Mouse (Mus musculus) ES-Bruce4 (cell line): ENCODE results near the gene Capsl. TPM values are rescaled to one million over a fixed set of nuclear protein-coding genes. Genes with fewer than 3 reads are reported as not detected.

Experiments
- H3K27ac ChIP-seq: 2 replicates; pipeline ENCODE4 v1.5.1; 2012; ENCODE audit warnings: low read length, inconsistent platforms; ENCODE audit not compliant: insufficient read depth
- H3K27me3 ChIP-seq: 2 replicates; pipeline ENCODE4 v1.6.1; 2012; ENCODE audit warnings: mild to moderate bottlenecking, low read length, inconsistent platforms; ENCODE audit not compliant: control insufficient read depth, poor library complexity, insufficient read depth, severe bottlenecking
- H3K36me3 ChIP-seq: 2 replicates; pipeline ENCODE4 v1.6.1; 2012; ENCODE audit warnings: inconsistent platforms, mild to moderate bottlenecking, low read length, moderate library complexity; ENCODE audit not compliant: control insufficient read depth, poor library complexity, insufficient read depth, severe bottlenecking
- H3K4me1 ChIP-seq: one replicate; pipeline ENCODE4 v1.8.1; 2011; ENCODE audit warnings: low read length; ENCODE audit not compliant: control insufficient read depth, insufficient read depth
- H3K4me3 ChIP-seq: 2 replicates; pipeline ENCODE4 v1.5.1; 2011; ENCODE audit warnings: low read depth, mild to moderate bottlenecking, low read length
- H3K9ac ChIP-seq: 2 replicates; pipeline ENCODE4 v1.6.1; 2012; ENCODE audit warnings: low read depth, mild to moderate bottlenecking, inconsistent platforms; ENCODE audit not compliant: poor library complexity, severe bottlenecking
- H3K9me3 ChIP-seq: replicated peaks from 2 replicates; pipeline ENCODE4 v1.6.1; 2012; ENCODE audit warnings: mild to moderate bottlenecking, low read length, inconsistent platforms; ENCODE audit not compliant: control insufficient read depth, poor library complexity, insufficient read depth, severe bottlenecking
- CTCF ChIP-seq: IDR thresholded peaks from one replicate; pipeline ENCODE4 v1.8.1; 2011; ENCODE audit warnings: low read depth, low read length
- EP300 ChIP-seq: IDR thresholded peaks from 2 replicates; pipeline ENCODE4 v1.6.1; 2011; ENCODE audit warnings: low read depth, low read length; ENCODE audit not compliant: insufficient read depth
- POLR2A ChIP-seq: IDR thresholded peaks from one replicate; pipeline ENCODE4 v1.8.1; 2011; ENCODE audit warnings: low read length; ENCODE audit not compliant: insufficient read depth
- polyA plus RNA-seq: library from polyadenylated mRNA; stranded (reverse); fragments of >200 nt; gene quantifications from 2 replicates; pipeline ENCODE4 v1.2.4, GENCODE M21; 2011; ENCODE audit warnings: low read depth; ENCODE audit not compliant: missing spikeins, insufficient read depth, insufficient read length

The Capsl gene
- polyA plus RNA-seq, 1 experiment: 12.0 TPM

GRCm38 (mm10) chr15:9452842-9453241 is 17.0 kb downstream of the Capsl start:
- Histone ChIP-seq H3K27ac (peak overlapping the region; percentile 97), H3K27me3 (no peaks in the 10 kb centered on the region)

GRCm38 (mm10) chr15:9454198-9454597 is 18.4 kb downstream of the Capsl start:
- H3K9me3 ChIP-seq: no peaks in the 10 kb centered on the region
- H3K27ac ChIP-seq: 0 out of 2 replicates have a peak overlapping the region, but pooled peaks have one; percentile 0
- H3K9ac ChIP-seq: no peak overlapping the region
- peaks cover 6% of the 10 kb centered on the region for H3K4me1 ChIP-seq
- TF ChIP-seq POLR2A (no peak), CTCF (no peak), EP300 (no peak)
- H3K4me3 ChIP-seq: no peak overlapping the region
- no peaks in the 10 kb centered on the region for H3K27me3 ChIP-seq
- H3K36me3 ChIP-seq: no peaks in the 10 kb centered on the region

More at GRCm38 (mm10) chr15:9452842-9453241, 17.0 kb downstream of the Capsl start:
- TF ChIP-seq POLR2A (no peak), EP300 (no peak), CTCF (no peak)
- H3K9ac ChIP-seq: no peak overlapping the region
- H3K36me3 ChIP-seq: no peaks in the 10 kb centered on the region
- 0 out of 2 replicates have a peak, but pooled peaks cover 2% of the 10 kb centered on the region for H3K9me3 ChIP-seq
- peaks cover 6% of the 10 kb centered on the region for H3K4me1 ChIP-seq
- no peak overlapping the region for H3K4me3 ChIP-seq

GRCm38 (mm10) chr15:9455241-9455640 is 19.4 kb downstream of the Capsl start:
- Histone ChIP-seq H3K36me3 (no peaks in the 10 kb centered on the region), H3K4me3 (no peak overlapping the region), H3K4me1 (peaks cover 6% of the 10 kb centered on the region), H3K9ac (no peak overlapping the region), H3K9me3 (no peaks in the 10 kb centered on the region), H3K27me3 (no peaks in the 10 kb centered on the region), H3K27ac (no peak overlapping the region)
- no peak for TF ChIP-seq POLR2A
- peak; percentile 19 for TF ChIP-seq CTCF

GRCm38 (mm10) chr15:9463521-9464027 is 27.7 kb downstream of the Capsl start:
- no peaks in the 10 kb centered on the region for H3K36me3 ChIP-seq
- H3K27me3 ChIP-seq: no peaks in the 10 kb centered on the region
- TF ChIP-seq EP300 (0 out of 2 replicates have a peak, but pooled peaks have one; percentile 42), CTCF (no peak)
- H3K4me3 ChIP-seq: no peak overlapping the region
- H3K9me3 ChIP-seq: no peaks in the 10 kb centered on the region
- H3K9ac ChIP-seq: no peak overlapping the region
- H3K27ac ChIP-seq: no peak overlapping the region
- H3K4me1 ChIP-seq: no peaks in the 10 kb centered on the region

DNA sequence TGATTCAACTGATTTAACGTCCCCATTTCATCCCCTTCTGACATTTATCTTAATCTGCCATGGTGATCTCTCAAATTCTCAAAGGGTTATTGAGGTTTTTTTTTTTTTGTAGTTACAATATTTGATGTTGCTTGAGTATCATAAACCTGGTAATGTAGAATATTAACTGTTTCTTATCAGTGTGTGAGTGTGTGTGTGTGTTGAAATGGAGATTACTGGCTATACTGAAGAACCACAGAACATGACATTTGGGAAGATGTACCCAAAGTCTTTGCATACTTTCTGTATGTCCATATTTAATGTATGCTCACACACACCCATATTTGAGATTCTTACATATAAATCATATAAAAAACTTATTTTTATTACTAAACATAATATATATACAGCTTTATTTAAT is 28.2 kb downstream of the Capsl start:
- TF ChIP-seq CTCF: no peak
- TF ChIP-seq EP300: no peak
- no peak for TF ChIP-seq POLR2A
- H3K4me3 ChIP-seq: no peak overlapping the region
- no peaks in the 10 kb centered on the region for H3K9me3 ChIP-seq
- H3K4me1 ChIP-seq: no peaks in the 10 kb centered on the region
- H3K36me3 ChIP-seq: no peaks in the 10 kb centered on the region
- H3K27ac ChIP-seq: no peak overlapping the region
- H3K9ac ChIP-seq: no peak overlapping the region
- no peaks in the 10 kb centered on the region for H3K27me3 ChIP-seq

DNA sequence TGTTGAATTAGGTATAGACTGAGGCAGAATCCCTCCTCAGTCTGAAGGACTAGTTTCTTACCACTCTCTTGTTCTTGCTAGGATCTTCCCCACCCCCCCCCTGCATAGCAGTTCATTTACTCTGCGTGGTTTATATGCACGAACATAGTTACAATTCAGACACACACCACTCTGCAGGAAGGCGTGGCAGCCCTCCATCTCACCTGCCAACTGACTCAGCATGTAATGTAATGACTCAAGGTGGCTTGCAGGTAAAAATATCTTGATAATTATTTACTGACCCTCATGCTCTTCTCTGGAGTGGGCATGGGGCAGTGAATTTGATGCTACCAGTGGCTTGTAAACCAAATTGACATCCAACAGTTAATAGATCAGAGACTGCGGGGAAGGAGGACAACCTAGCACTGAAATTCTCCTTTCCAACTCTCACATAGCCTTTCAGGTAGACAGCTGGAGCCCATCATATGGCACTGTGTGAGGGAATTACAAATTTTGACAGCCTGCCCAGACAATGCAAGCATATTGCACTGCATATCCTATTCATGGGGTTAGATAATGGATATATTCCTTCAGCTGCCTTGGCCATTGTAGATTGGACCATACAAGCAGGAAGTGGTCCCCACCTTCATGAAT is 35.3 kb downstream of the Capsl start:
- H3K9me3 ChIP-seq: no peaks in the 10 kb centered on the region
- no peak overlapping the region for H3K27ac ChIP-seq
- no peak overlapping the region for H3K9ac ChIP-seq
- H3K36me3 ChIP-seq: no peaks in the 10 kb centered on the region
- TF ChIP-seq EP300: no peak
- no peak for TF ChIP-seq CTCF
- no peak for TF ChIP-seq POLR2A
- H3K4me1 ChIP-seq: no peaks in the 10 kb centered on the region
- H3K27me3 ChIP-seq: no peaks in the 10 kb centered on the region
- H3K4me3 ChIP-seq: no peak overlapping the region
